Mouse (Mus musculus) MEL (cell line): Measurements from ENCODE around the gene Fbp1. TPM values are rescaled to one million over a fixed set of nuclear protein-coding genes. Genes with fewer than 3 reads are reported as not detected.
"Not testable (repeated sequence)": the region's sequence is repeated elsewhere in the genome, so short reads cannot be mapped to it uniquely, and the experiment has no call there.

ENCODE experiments used
- DNase-seq: peaks from one replicate; pipeline ENCODE4 v3.0.0; 2011; ENCODE audit warnings: low read depth, low spot score
- H3K27ac ChIP-seq: 2 replicates; pipeline ENCODE4 v1.5.1; 2012; ENCODE audit warnings: low read depth, mild to moderate bottlenecking, control low read depth, low read length, moderate library complexity; ENCODE audit not compliant: control insufficient read depth
- H3K27me3 ChIP-seq, 2 experiments: fragments of 150-350 bp in 1 of 2; sonication (generic) in 1 of 2; 2 replicates each; pipeline ENCODE4 v1.6.1; 2012; ENCODE audit warnings: low read length in 2 of 2, mild to moderate bottlenecking in 2 of 2, improper control_type of control experiment in 1 of 2, moderate library complexity in 1 of 2; ENCODE audit not compliant: insufficient read depth in 2 of 2, control insufficient read depth in 1 of 2
- H3K36me3 ChIP-seq, 2 experiments: 2 replicates each; pipeline ENCODE4 v1.6.1; 2012 to 2014; ENCODE audit warnings: low read length in 2 of 2, improper control_type of control experiment in 1 of 2, inconsistent platforms in 1 of 2, mild to moderate bottlenecking in 1 of 2; ENCODE audit not compliant: insufficient read depth in 2 of 2, control insufficient read depth in 1 of 2
- H3K4me1 ChIP-seq, 2 experiments: fragments of 150-350 bp in 1 of 2; sonication (generic) in 1 of 2; 2 replicates each; pipeline ENCODE4 v1.6.1; 2012; ENCODE audit warnings: low read length in 2 of 2, improper control_type of control experiment in 1 of 2, mild to moderate bottlenecking in 1 of 2; ENCODE audit not compliant: insufficient read depth in 2 of 2, control insufficient read depth in 1 of 2
- H3K4me3 ChIP-seq, 2 experiments: fragments of 150-350 bp in 1 of 2; sonication (generic) in 1 of 2; 2 replicates each; pipeline ENCODE4 v1.5.1; 2012; ENCODE audit warnings: low read depth in 2 of 2, low read length in 2 of 2, mild to moderate bottlenecking in 2 of 2, moderate library complexity in 2 of 2, control low read depth in 1 of 2, improper control_type of control experiment in 1 of 2; ENCODE audit not compliant: control insufficient read depth in 1 of 2, insufficient read depth in 1 of 2
- H3K79me2 ChIP-seq: 2 replicates; pipeline ENCODE4 v1.6.1; 2012; ENCODE audit warnings: mild to moderate bottlenecking, low read length, moderate library complexity; ENCODE audit not compliant: control insufficient read depth, poor library complexity, insufficient read depth
- H3K9ac ChIP-seq: 2 replicates; pipeline ENCODE4 v1.6.1; 2012; ENCODE audit warnings: low read depth, mild to moderate bottlenecking, control low read depth, low read length, moderate library complexity; ENCODE audit not compliant: control insufficient read depth, poor library complexity, severe bottlenecking
- H3K9me3 ChIP-seq: fragments of 150-350 bp; sonication (generic); replicated peaks from 2 replicates; pipeline ENCODE4 v1.6.1; 2012; ENCODE audit warnings: mild to moderate bottlenecking, low read length, improper control_type of control experiment, moderate library complexity; ENCODE audit not compliant: insufficient read depth
- BHLHE40 ChIP-seq: IDR thresholded peaks from 2 replicates; pipeline ENCODE4 v1.6.1; 2012; ENCODE audit warnings: low read depth, mild to moderate bottlenecking, inconsistent platforms, low read length, improper control_type of control experiment, borderline replicate concordance
- CHD2 ChIP-seq: IDR thresholded peaks from 2 replicates; pipeline ENCODE4 v1.6.1; 2011; ENCODE audit warnings: low read length, improper control_type of control experiment
- CTCF ChIP-seq, 3 experiments: IDR thresholded peaks in 2 of 3; conservative IDR thresholded peaks in 1 of 3; 2 replicates each; pipeline ENCODE4 v1.5.1; 2011 to 2012; ENCODE audit warnings: low read length in 3 of 3, low read depth in 2 of 3, mild to moderate bottlenecking in 2 of 3, improper control_type of control experiment in 1 of 3, inconsistent platforms in 1 of 3, mixed read lengths in 1 of 3, moderate library complexity in 1 of 3; ENCODE audit not compliant: control insufficient read depth in 1 of 3, insufficient read depth in 1 of 3, poor library complexity in 1 of 3, severe bottlenecking in 1 of 3
- E2F4 ChIP-seq: IDR thresholded peaks from 2 replicates; pipeline ENCODE4 v1.6.1; 2011; ENCODE audit warnings: low read depth, low read length, improper control_type of control experiment, borderline replicate concordance
- EP300 ChIP-seq, 2 experiments: IDR thresholded peaks; 2 replicates each; pipeline ENCODE4 v1.6.1; 2011; ENCODE audit warnings: improper control_type of control experiment in 2 of 2, low read length in 2 of 2, low read depth in 1 of 2, mild to moderate bottlenecking in 1 of 2
- ETS1 ChIP-seq: IDR thresholded peaks from 2 replicates; pipeline ENCODE4 v1.6.1; 2012; ENCODE audit warnings: low read depth, mild to moderate bottlenecking, inconsistent platforms, low read length, improper control_type of control experiment, moderate library complexity
- GABPA ChIP-seq: IDR thresholded peaks from 2 replicates; pipeline ENCODE4 v1.6.1; 2012; ENCODE audit warnings: low read depth, mild to moderate bottlenecking, inconsistent platforms, low read length, improper control_type of control experiment, moderate library complexity
- GATA1 ChIP-seq: IDR thresholded peaks from 2 replicates; pipeline ENCODE4 v1.6.1; 2011; ENCODE audit warnings: low read depth, low read length, improper control_type of control experiment
- HCFC1 ChIP-seq: IDR thresholded peaks from 2 replicates; pipeline ENCODE4 v1.6.1; 2012; ENCODE audit warnings: low read depth, mild to moderate bottlenecking, inconsistent platforms, low read length, improper control_type of control experiment, moderate library complexity
- JUND ChIP-seq: IDR thresholded peaks from 2 replicates; pipeline ENCODE4 v1.6.1; 2011; ENCODE audit warnings: low read depth, mild to moderate bottlenecking, improper control_type of control experiment, low read length
- KAT2A ChIP-seq: conservative IDR thresholded peaks from 2 replicates; pipeline ENCODE4 v1.6.1; 2012; ENCODE audit warnings: low read depth, low read length, improper control_type of control experiment, inconsistent platforms
- MXI1 ChIP-seq: IDR thresholded peaks from 2 replicates; pipeline ENCODE4 v1.6.1; 2011; ENCODE audit warnings: mild to moderate bottlenecking, low read depth, low read length, improper control_type of control experiment
- MYB ChIP-seq: IDR thresholded peaks from 2 replicates; pipeline ENCODE4 v1.6.1; 2011; ENCODE audit warnings: mild to moderate bottlenecking, low read depth, low read length, improper control_type of control experiment
- MYC ChIP-seq: IDR thresholded peaks from 2 replicates; pipeline ENCODE4 v1.6.1; 2011; ENCODE audit warnings: low read depth, mild to moderate bottlenecking, low read length, improper control_type of control experiment, moderate library complexity
- POLR2A ChIP-seq, 2 experiments: IDR thresholded peaks; 2 replicates each; pipeline ENCODE4 v1.6.1; 2011 to 2012; ENCODE audit warnings: low read length in 2 of 2, mild to moderate bottlenecking in 2 of 2, control low read depth in 1 of 2, improper control_type of control experiment in 1 of 2, low read depth in 1 of 2, moderate library complexity in 1 of 2; ENCODE audit not compliant: control insufficient read depth in 1 of 2, insufficient read depth in 1 of 2, poor library complexity in 1 of 2
- POLR2AphosphoS2 ChIP-seq: IDR thresholded peaks from 2 replicates; pipeline ENCODE4 v1.6.1; 2011; ENCODE audit warnings: low read length, improper control_type of control experiment
- RAD21 ChIP-seq: IDR thresholded peaks from 2 replicates; pipeline ENCODE4 v1.6.1; 2011; ENCODE audit warnings: mild to moderate bottlenecking, low read depth, low read length, improper control_type of control experiment
- RCOR1 ChIP-seq: IDR thresholded peaks from 2 replicates; pipeline ENCODE4 v1.6.1; 2012; ENCODE audit warnings: low read depth, mild to moderate bottlenecking, inconsistent platforms, low read length, improper control_type of control experiment
- SIN3A ChIP-seq: IDR thresholded peaks from 2 replicates; pipeline ENCODE4 v1.6.1; 2012; ENCODE audit warnings: low read length, improper control_type of control experiment, inconsistent platforms
- SMC3 ChIP-seq: IDR thresholded peaks from 2 replicates; pipeline ENCODE4 v1.6.1; 2011; ENCODE audit warnings: low read depth, low read length, improper control_type of control experiment
- TCF12 ChIP-seq: IDR thresholded peaks from 2 replicates; pipeline ENCODE4 v1.6.1; 2014; ENCODE audit warnings: low read depth, mild to moderate bottlenecking, inconsistent platforms, low read length, improper control_type of control experiment, moderate library complexity
- USF2 ChIP-seq, 2 experiments: IDR thresholded peaks; 2 replicates each; pipeline ENCODE4 v1.6.1; 2011 to 2012; ENCODE audit warnings: improper control_type of control experiment in 2 of 2, low read length in 2 of 2, borderline replicate concordance in 1 of 2, inconsistent platforms in 1 of 2, low read depth in 1 of 2, mild to moderate bottlenecking in 1 of 2; ENCODE audit not compliant: insufficient read depth in 1 of 2
- ZC3H11A ChIP-seq: IDR thresholded peaks from 2 replicates; pipeline ENCODE4 v1.6.1; 2012; ENCODE audit warnings: low read depth, mild to moderate bottlenecking, inconsistent platforms, low read length, improper control_type of control experiment
- ZNF384 ChIP-seq: IDR thresholded peaks from 2 replicates; pipeline ENCODE4 v1.6.1; 2012; ENCODE audit warnings: low read depth, mild to moderate bottlenecking, inconsistent platforms, low read length, improper control_type of control experiment
- polyA plus RNA-seq, 2 experiments: library from polyadenylated mRNA; stranded (reverse) in 1 of 2; unstranded in 1 of 2; fragments of >175 nt in 1 of 2; fragments of >200 nt in 1 of 2; gene quantifications; 2 replicates each; pipeline versions ENCODE4 v1.2.1 to v1.2.4; 2012; ENCODE audit warnings: low replicate concordance in 2 of 2, low read depth in 1 of 2; ENCODE audit not compliant: insufficient read length in 2 of 2, insufficient read depth in 1 of 2, missing spikeins in 1 of 2
- total RNA-seq: library from RNA; depleted of rRNA; stranded (reverse); fragments of 300-350 nt; gene quantifications from 2 replicates; pipeline ENCODE4 v1.2.3, GENCODE M21; 2012

Fbp1 gene
- total and polyA plus RNA-seq, 3 experiments = not detected

DNA sequence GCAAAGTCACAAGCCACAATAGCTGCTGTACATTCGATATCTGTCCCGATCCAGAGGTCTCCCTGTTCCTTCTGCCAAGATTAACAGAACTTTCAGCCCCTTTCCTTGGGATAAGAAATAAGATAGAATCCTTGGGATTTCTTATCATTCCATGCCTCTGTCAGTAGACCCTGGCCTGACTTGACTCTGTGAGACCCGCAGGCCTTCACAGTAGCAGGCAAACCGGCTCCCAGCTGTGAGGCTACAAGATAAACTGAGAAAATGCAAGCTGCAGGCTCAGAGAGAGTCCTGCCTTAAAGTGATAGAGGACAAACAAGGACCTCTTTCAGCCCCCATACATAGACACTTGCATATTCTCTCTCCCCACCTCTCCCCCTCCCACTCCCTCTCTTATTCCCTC lies 54.7 kb downstream of the Fbp1 start:
- Histone ChIP-seq H3K27me3 (no peaks in the 10 kb centered on the region), H3K27ac (peak overlapping the region; percentile 7; the same call in 1 of the 2 replicates), H3K79me2 (no peaks in the 10 kb centered on the region), H3K36me3 (no peaks in the 10 kb centered on the region; a peak in 1 of 4 replicates), H3K9me3 (no peaks in the 10 kb centered on the region), H3K9ac (peak overlapping the region; percentile 30; the same call in 1 of the 2 replicates), H3K4me3 (no peak overlapping the region), H3K4me1 (no peaks in the 10 kb centered on the region)
- DNase-seq = peak; percentile 55
- TF ChIP-seq ETS1 (no peak), HCFC1 (no peak), RAD21 (no peak), SIN3A (no peak), MXI1 (no peak), CHD2 (no peak), MYC (no peak), JUND (no peak), CTCF (IDR thresholded peaks at IDR 0.05 in 2 of 3, conservative IDR thresholded peaks at IDR 0.05 in 1 of 3; ENCODE audit: control insufficient read depth in 1 of 3, insufficient read depth in 1 of 3, low read depth in 2 of 3, low read length in 3 of 3, poor library complexity in 1 of 3, severe bottlenecking in 1 of 3) (no peak), RCOR1 (no peak), E2F4 (no peak), TCF12 (no peak), MYB (no peak), POLR2A (IDR thresholded peaks at IDR 0.05; ENCODE audit: control insufficient read depth in 1 of 2, insufficient read depth in 1 of 2, low read depth in 1 of 2, low read length in 2 of 2, poor library complexity in 1 of 2) (no peak), KAT2A (no peak), ZC3H11A (no peak), ZNF384 (no peak), EP300 (IDR thresholded peaks at IDR 0.05; ENCODE audit: low read depth in 1 of 2, low read length in 2 of 2) (no peak), SMC3 (no peak)

- Histone ChIP-seq H3K27ac (no peak overlapping the region), H3K9ac (no peak overlapping the region), H3K27me3 (no peaks in the 10 kb centered on the region), H3K9me3 (no peaks in the 10 kb centered on the region), H3K79me2 (no peaks in the 10 kb centered on the region), H3K4me1 (no peaks in the 10 kb centered on the region), H3K36me3 (no peaks in the 10 kb centered on the region; a peak in 1 of 4 replicates), H3K4me3 (no peak overlapping the region)
- TF ChIP-seq GABPA = no peak
- no peak for TF ChIP-seq POLR2AphosphoS2
- TF ChIP-seq GATA1 = no peak
- no peak for TF ChIP-seq USF2 (IDR thresholded peaks at IDR 0.05; ENCODE audit: borderline replicate concordance in 1 of 2, insufficient read depth in 1 of 2, low read depth in 1 of 2, low read length in 2 of 2)
- TF ChIP-seq EP300 (IDR thresholded peaks at IDR 0.05; ENCODE audit: low read depth in 1 of 2, low read length in 2 of 2) = no peak
- no peak for TF ChIP-seq CHD2
- TF ChIP-seq BHLHE40 = no peak
- no peak for TF ChIP-seq RAD21
- no peak for TF ChIP-seq KAT2A
- DNase-seq = no peak
These were observed 55.8 kb downstream of the Fbp1 start for GRCm38 (mm10) chr13:62832239-62832638.

- H3K79me2 ChIP-seq, H3K27me3 ChIP-seq, H3K4me1 ChIP-seq, DNase-seq, H3K27ac ChIP-seq, H3K36me3 ChIP-seq, H3K9me3 ChIP-seq, H3K4me3 ChIP-seq, H3K9ac ChIP-seq: not testable (repeated sequence)
These were observed 72.4 kb downstream of the Fbp1 start for GRCm38 (mm10) chr13:62815705-62816104.
